Mouse (Mus musculus) liver, embryonic 14.5 days (tissue): ENCODE data around the gene Kbtbd8.

Source experiments
- CTCF ChIP-seq: IDR thresholded peaks from 2 replicates; pipeline ENCODE4 v1.5.1; 2016; ENCODE audit warnings: antibody characterized with exemption, low read depth, control low read depth
- EP300 ChIP-seq: IDR thresholded peaks from 2 replicates; pipeline ENCODE4 v1.6.1; 2016; ENCODE audit warnings: antibody characterized with exemption, low read depth

DNA sequence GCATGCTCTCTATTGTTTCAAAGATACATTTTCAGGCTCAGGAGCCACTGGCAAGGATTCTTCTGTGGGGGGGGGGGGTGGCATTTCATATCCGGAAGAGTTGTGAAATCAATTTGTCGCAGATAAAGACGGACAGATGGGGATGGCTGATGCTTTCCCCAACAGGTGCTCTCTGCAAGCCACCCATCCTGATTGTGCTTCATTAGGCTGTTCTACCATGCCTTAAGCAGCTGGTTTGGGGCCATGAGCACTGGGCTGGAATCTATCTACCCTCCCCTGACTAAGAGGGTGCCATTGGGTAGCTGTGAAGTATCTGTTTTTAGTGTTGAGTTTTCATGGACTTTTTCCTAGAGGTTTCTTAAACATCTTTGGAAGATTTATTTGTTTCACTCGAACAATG, 33.8 kb downstream of the Kbtbd8 start:
- TF ChIP-seq CTCF = no peak
- no peak for TF ChIP-seq EP300
